Mouse (Mus musculus) lung, postnatal 0 days (tissue): ENCODE data around the gene Cd180. TPM values are rescaled to one million over a fixed set of nuclear protein-coding genes. Genes with fewer than 3 reads are reported as not detected.

Experiments used
- ATAC-seq: fragments of 200-750 bp; cut with Nextera tagmentation; 2 replicates; pipeline ENCODE4 v1.8.0; 2017; ENCODE audit warnings: moderate library complexity
- DNase-seq: peaks from one replicate; pipeline ENCODE4 v3.0.0-alpha.2; 2016; ENCODE audit warnings: low spot score
- H3K27ac ChIP-seq: fragments of 300-500 bp; sonication (generic); 2 replicates; pipeline ENCODE4 v1.5.1; 2014; ENCODE audit warnings: antibody characterized with exemption, mild to moderate bottlenecking, low read length, mixed read lengths
- H3K27me3 ChIP-seq: fragments of 300-500 bp; sonication (generic); replicated peaks from 2 replicates; pipeline ENCODE4 v1.6.1; 2014; ENCODE audit warnings: low read length, mixed read lengths; ENCODE audit not compliant: insufficient read depth
- H3K36me3 ChIP-seq: fragments of 300-500 bp; sonication (generic); 2 replicates; pipeline ENCODE4 v1.6.1; 2014; ENCODE audit warnings: low read length, mixed read lengths; ENCODE audit not compliant: insufficient read depth
- H3K4me1 ChIP-seq: fragments of 300-500 bp; sonication (generic); 2 replicates; pipeline ENCODE4 v1.6.1; 2014; ENCODE audit warnings: antibody characterized with exemption, low read depth, low read length, mixed read lengths; ENCODE audit not compliant: insufficient read depth
- H3K4me2 ChIP-seq: fragments of 300-500 bp; sonication (generic); replicated peaks from 2 replicates; pipeline ENCODE4 v1.6.1; 2014; ENCODE audit warnings: low read depth, mild to moderate bottlenecking, low read length, moderate library complexity, mixed read lengths
- H3K4me3 ChIP-seq: fragments of 300-500 bp; sonication (generic); 2 replicates; pipeline ENCODE4 v1.5.1; 2014; ENCODE audit warnings: low read depth, low read length
- H3K9ac ChIP-seq: fragments of 300-500 bp; sonication (generic); replicated peaks from 2 replicates; pipeline ENCODE4 v1.6.1; 2014; ENCODE audit warnings: low read depth, mild to moderate bottlenecking
- H3K9me3 ChIP-seq: fragments of 300-500 bp; sonication (generic); 2 replicates; pipeline ENCODE4 v1.6.1; 2016; ENCODE audit warnings: low read length, mixed read lengths
- CTCF ChIP-seq: IDR thresholded peaks from 2 replicates; pipeline ENCODE4 v1.5.1; 2016; ENCODE audit warnings: antibody characterized with exemption, mild to moderate bottlenecking
- EP300 ChIP-seq: IDR thresholded peaks from 2 replicates; pipeline ENCODE4 v1.6.1; 2016; ENCODE audit warnings: antibody characterized with exemption, mild to moderate bottlenecking, control low read depth
- WGBS: fragments of 180-500 bp; shearing (Covaris S2); extraction: QIAGEN DNeasy Blood & Tissue Kit; methylation state at CpG from one replicate; pipeline ENCODE4 v1.1.7; 2014; 5-methylcytosine and 5-hydroxymethylcytosine counted together
- polyA plus RNA-seq: library from polyadenylated mRNA; unstranded; fragments of >200 nt; fragmentation: Nextera tagmentation; extraction: Ambion mirVana; gene quantifications from 2 replicates; pipeline ENCODE4 v1.2.1, GENCODE M21; 2015

The Cd180 gene
- polyA plus RNA-seq, 1 experiment from 2014 or later = 0.67 TPM

GRCm38 (mm10) chr13:102753714-102754556 is 60.6 kb downstream of the Cd180 start:
- H3K36me3 ChIP-seq = 0 out of 2 replicates have a peak, but pooled peaks cover 19% of the 10 kb centered on the region
- WGBS = 61% methylated on average over 19 of the region's 19 CpGs

DNA sequence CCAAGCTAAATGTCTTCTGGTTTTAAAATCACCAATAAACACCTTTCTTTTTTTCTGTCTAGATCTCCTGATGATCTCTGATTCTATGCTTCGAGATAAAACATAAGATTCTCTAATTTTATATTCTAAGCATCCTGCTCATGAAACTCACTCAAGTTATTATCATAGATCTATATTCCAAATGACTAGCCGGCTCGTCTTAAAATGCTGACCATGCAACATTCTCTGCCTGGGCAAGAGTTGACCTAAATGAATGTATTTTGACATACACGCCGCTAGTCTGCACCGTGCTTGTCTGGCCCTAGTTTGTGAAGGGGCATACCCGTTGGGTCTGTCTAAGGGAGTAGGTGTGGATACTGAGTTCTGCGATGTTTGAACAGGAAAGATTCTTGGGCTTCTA is 61.8 kb downstream of the Cd180 start:
- H3K27ac ChIP-seq = no peak overlapping the region
- no peaks in the 10 kb centered on the region for H3K27me3 ChIP-seq
- no peak for DNase-seq
- no peak overlapping the region for H3K4me3 ChIP-seq
- no peaks in the 10 kb centered on the region for H3K9me3 ChIP-seq
- ATAC-seq = no peak
- 0 out of 2 replicates have a peak, but pooled peaks cover 19% of the 10 kb centered on the region for H3K36me3 ChIP-seq
- 93% methylated on average over 8 of the region's 8 CpGs for WGBS
- no peaks in the 10 kb centered on the region for H3K4me1 ChIP-seq
- no peak overlapping the region for H3K9ac ChIP-seq
- TF ChIP-seq CTCF (no peak), EP300 (no peak)
- no peak overlapping the region for H3K4me2 ChIP-seq

More at GRCm38 (mm10) chr13:102753714-102754556, 60.6 kb downstream of the Cd180 start:
- no peaks in the 10 kb centered on the region for H3K27me3 ChIP-seq
- peak; percentile 36 for DNase-seq
- H3K27ac ChIP-seq = no peak overlapping the region
- no peaks in the 10 kb centered on the region for H3K9me3 ChIP-seq
- H3K9ac ChIP-seq = no peak overlapping the region
- ATAC-seq = peak; percentile 76
- H3K4me3 ChIP-seq = no peak overlapping the region
- H3K4me1 ChIP-seq = no peaks in the 10 kb centered on the region
- no peak overlapping the region for H3K4me2 ChIP-seq
- TF ChIP-seq CTCF = no peak
- TF ChIP-seq EP300 = no peak; the same call in 1 of the 2 replicates

GRCm38 (mm10) chr13:102756071-102756470 is 62.7 kb downstream of the Cd180 start:
- Histone ChIP-seq H3K4me2 (no peak overlapping the region), H3K9me3 (no peaks in the 10 kb centered on the region), H3K27ac (no peak overlapping the region), H3K36me3 (0 out of 2 replicates have a peak, but pooled peaks cover 16% of the 10 kb centered on the region), H3K27me3 (no peaks in the 10 kb centered on the region), H3K9ac (no peak overlapping the region), H3K4me1 (no peaks in the 10 kb centered on the region), H3K4me3 (no peak overlapping the region)
- TF ChIP-seq CTCF = no peak
- 72% methylated on average over 8 of the region's 8 CpGs for WGBS
- ATAC-seq (no peak), DNase-seq (no peak)

GRCm38 (mm10) chr13:102758021-102758420 is 64.7 kb downstream of the Cd180 start:
- DNase-seq (no peak), ATAC-seq (no peak)
- TF ChIP-seq CTCF = no peak
- TF ChIP-seq EP300 = no peak
- H3K4me1 ChIP-seq = no peaks in the 10 kb centered on the region
- H3K27me3 ChIP-seq = no peaks in the 10 kb centered on the region
- 95% methylated on average over 6 of the region's 6 CpGs for WGBS
- no peak overlapping the region for H3K4me3 ChIP-seq
- H3K36me3 ChIP-seq = 0 out of 2 replicates have a peak, but pooled peaks cover 11% of the 10 kb centered on the region
- no peaks in the 10 kb centered on the region for H3K9me3 ChIP-seq
- H3K4me2 ChIP-seq = no peak overlapping the region
- no peak overlapping the region for H3K9ac ChIP-seq
- no peak overlapping the region for H3K27ac ChIP-seq

- TF ChIP-seq EP300 = no peak
- TF ChIP-seq CTCF = no peak
- no peak overlapping the region for H3K27ac ChIP-seq
- ATAC-seq = no peak
- no peaks in the 10 kb centered on the region for H3K4me1 ChIP-seq
- no peak overlapping the region for H3K9ac ChIP-seq
- H3K36me3 ChIP-seq = 0 out of 2 replicates have a peak, but pooled peaks cover 11% of the 10 kb centered on the region
- H3K27me3 ChIP-seq = no peaks in the 10 kb centered on the region
- 80% methylated on average over 9 of the region's 9 CpGs for WGBS
- no peak for DNase-seq
- H3K9me3 ChIP-seq = no peaks in the 10 kb centered on the region
- no peak overlapping the region for H3K4me2 ChIP-seq
- no peak overlapping the region for H3K4me3 ChIP-seq
These were observed 68.1 kb downstream of the Cd180 start for GRCm38 (mm10) chr13:102761410-102761809.

DNA sequence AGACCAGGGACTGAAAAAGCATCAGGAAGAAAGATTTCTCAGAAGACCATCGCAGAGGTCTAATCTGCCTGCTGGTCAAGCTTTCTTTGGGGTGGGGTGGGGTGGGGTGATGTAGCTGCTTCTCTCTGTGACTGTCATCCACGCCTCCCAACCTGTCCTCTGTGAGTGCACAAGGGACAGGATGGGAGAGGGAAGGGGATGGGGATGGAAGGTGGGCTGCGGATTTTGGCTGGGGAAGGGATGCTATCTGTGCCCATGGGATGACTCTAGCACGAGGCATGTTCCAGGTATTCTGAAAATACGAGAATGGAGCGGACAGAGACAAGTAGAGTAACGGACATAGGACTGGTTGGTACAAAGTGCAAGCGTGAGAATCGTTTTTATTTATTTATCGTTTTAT is 68.8 kb downstream of the Cd180 start:
- Histone ChIP-seq H3K4me2 (no peak overlapping the region), H3K9me3 (no peaks in the 10 kb centered on the region), H3K36me3 (peaks cover 11% of the 10 kb centered on the region; the same call in 1 of the 2 replicates), H3K4me3 (no peak overlapping the region), H3K27ac (no peak overlapping the region), H3K9ac (no peak overlapping the region), H3K27me3 (no peaks in the 10 kb centered on the region), H3K4me1 (no peaks in the 10 kb centered on the region)
- DNase-seq (no peak), ATAC-seq (no peak)
- TF ChIP-seq CTCF (no peak), EP300 (no peak)
- 94% methylated on average over 10 of the region's 10 CpGs for WGBS
